Comparison of ENCODE assay signal across 13 mouse cellular contexts in the genomic region with DNA sequence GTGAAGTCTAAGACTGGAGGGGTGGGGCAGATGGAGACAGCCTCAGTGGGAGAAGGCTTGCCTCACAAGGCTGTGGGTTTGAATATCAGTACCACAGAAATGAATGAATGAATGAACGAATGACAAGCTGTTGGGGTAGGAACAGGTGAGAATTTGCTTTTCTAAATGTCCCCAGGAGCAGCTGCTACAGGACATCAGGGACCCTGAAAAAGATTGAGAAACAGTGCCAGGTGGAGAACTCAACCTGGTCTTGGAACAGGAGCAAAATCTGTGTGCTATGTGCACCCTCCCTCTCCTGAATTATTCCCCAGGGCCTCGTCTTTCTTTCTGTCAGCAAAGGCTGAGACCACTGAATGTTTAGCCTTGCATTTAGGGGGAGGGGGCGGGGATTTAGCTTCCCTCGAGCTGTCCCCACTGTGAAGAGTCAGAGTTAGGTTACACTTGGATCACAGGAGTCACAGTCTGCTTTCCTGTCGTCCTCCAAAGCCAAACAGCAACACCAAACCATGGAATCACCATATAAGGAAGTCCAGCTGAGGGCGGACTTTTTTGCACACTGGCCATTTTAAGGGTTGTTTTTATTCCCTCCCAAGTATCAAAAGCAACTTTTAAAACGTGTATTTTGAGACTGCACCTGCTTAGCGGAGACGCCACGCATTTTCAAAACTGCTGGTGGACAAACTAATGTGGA. TPM values are rescaled to one million over a fixed set of nuclear protein-coding genes. Genes with fewer than 3 reads are reported as not detected.
A peak's percentile ranks its signal among the peaks of the same experiment; 100 is the strongest.
DNase-seq lines count a peak whose midpoint lies in the region; ATAC-seq and TF ChIP-seq lines count a peak whose summit lies in the region.
"Had no signal": no experiment of that assay in that cellular context is flagged by ENCODE, and none has a peak within 500 bp of the region (broad histone marks: within the 10 kb centered on the region; RNA-seq: fewer than 3 reads in every experiment).

A gene (plus strand): TSS at position 641 of the 691 bp plus-strand sequence.

- DNase-seq in urinary bladder, adult 2 months (ENCODE audit: low spot score), result no peak
- DNase-seq in urinary bladder, postnatal 25 days (ENCODE audit: low spot score), result no peak
- no peak for DNase-seq in embryonic facial prominence, embryonic 14.5 days (ENCODE audit: low spot score)
- no peak for DNase-seq in adrenal gland, postnatal 14 days
- DNase-seq in gastrocnemius, adult 18-20 months (ENCODE audit: low spot score), result no peak
- DNase-seq: cerebellum, postnatal 25 days; gastrocnemius, postnatal 14 days; heart, postnatal 10 days; kidney, postnatal 25 days; liver, embryonic 13.5 days had no signal

- no peak within 1 kb of the TSS for H3K4me3 ChIP-seq in embryonic facial prominence, embryonic 14.5 days (ENCODE audit: low read depth, low read length)
- H3K4me3 ChIP-seq in limb, embryonic 13.5 days, result no peak within 1 kb of the TSS
- no peak within 1 kb of the TSS for H3K4me3 ChIP-seq in small intestine, adult 2 months (ENCODE audit: low read depth, low read length)

- H3K4me1 ChIP-seq in embryonic facial prominence, embryonic 14.5 days (ENCODE audit: control insufficient read depth, insufficient read depth, low read length), result peaks cover 15% of the 10 kb centered on the region
- peaks cover 42% of the 10 kb centered on the region for H3K4me1 ChIP-seq in limb, embryonic 13.5 days
- peaks cover 3% of the 10 kb centered on the region for H3K4me1 ChIP-seq in small intestine, adult 2 months (ENCODE audit: control insufficient read depth, insufficient read depth, insufficient read length, low read length)

- H3K4me2 ChIP-seq in embryonic facial prominence, embryonic 14.5 days (ENCODE audit: low read depth, low read length), result no peak within 1 kb of the TSS
- no peak within 1 kb of the TSS for H3K4me2 ChIP-seq in limb, embryonic 13.5 days (replicated peaks)

- no peak for TF ChIP-seq CTCF in small intestine, adult 2 months (IDR thresholded peaks at IDR 0.05; ENCODE audit: extremely low read depth, insufficient read length, insufficient replicate concordance, low read depth, low read length)

- peaks cover 31% of the 10 kb centered on the region for H3K27me3 ChIP-seq in embryonic facial prominence, embryonic 14.5 days (replicated peaks; ENCODE audit: control insufficient read depth, insufficient read depth, low read length)
- peaks cover 47% of the 10 kb centered on the region for H3K27me3 ChIP-seq in limb, embryonic 13.5 days
- peaks cover 22% of the 10 kb centered on the region for H3K27me3 ChIP-seq in small intestine, adult 2 months (ENCODE audit: control insufficient read depth, insufficient read depth, low read length)

- H3K9ac ChIP-seq in embryonic facial prominence, embryonic 14.5 days (ENCODE audit: low read depth, low read length), result no peak within 1 kb of the TSS
- H3K9ac ChIP-seq in limb, embryonic 13.5 days, result no peak within 1 kb of the TSS
- H3K9ac ChIP-seq: liver, embryonic 13.5 days had no signal

- no peaks in the 10 kb centered on the region for H3K9me3 ChIP-seq in embryonic facial prominence, embryonic 14.5 days (ENCODE audit: control insufficient read depth, low read length)
- no peaks in the 10 kb centered on the region for H3K9me3 ChIP-seq in limb, embryonic 13.5 days
- H3K9me3 ChIP-seq: liver, embryonic 13.5 days had no signal

- H3K27ac ChIP-seq in embryonic facial prominence, embryonic 14.5 days (replicated peaks; ENCODE audit: low read depth, low read length), result no peak within 1 kb of the TSS
- no peak within 1 kb of the TSS for H3K27ac ChIP-seq in limb, embryonic 13.5 days
- H3K27ac ChIP-seq in small intestine, adult 2 months (ENCODE audit: insufficient read depth, low read depth, low read length), result no peak within 1 kb of the TSS
- H3K27ac ChIP-seq: liver, embryonic 13.5 days had no signal

- 15% methylated on average over 10 of the region's 10 CpGs for WGBS in embryonic facial prominence, embryonic 14.5 days
- 22% methylated on average over 10 of the region's 10 CpGs for WGBS in limb, embryonic 13.5 days
- WGBS in small intestine, adult 2 months, result 28% methylated on average over 10 of the region's 10 CpGs

- ATAC-seq in embryonic facial prominence, embryonic 14.5 days (ENCODE audit: low read depth), result no peak; the same call in 1 of the 2 replicates
- peak; percentile 63; the same call in 1 of the 2 replicates for ATAC-seq in limb, embryonic 13.5 days (ENCODE audit: low FRiP score, low read depth)
- ATAC-seq in megakaryocyte-erythroid progenitor cell, adult 5-6 weeks (replicated peaks; ENCODE audit: low FRiP score, low TSS enrichment, poor library complexity, severe bottlenecking), result no peak

- H3K36me3 ChIP-seq in embryonic facial prominence, embryonic 14.5 days (ENCODE audit: control insufficient read depth, insufficient read depth, low read length), result no peaks in the 10 kb centered on the region
- H3K36me3 ChIP-seq in limb, embryonic 13.5 days, result no peaks in the 10 kb centered on the region
- H3K36me3 ChIP-seq in small intestine, adult 2 months (ENCODE audit: control insufficient read depth, insufficient read depth, low read length), result no peaks in the 10 kb centered on the region
- H3K36me3 ChIP-seq: liver, embryonic 13.5 days had no signal

- TF ChIP-seq POLR2A in small intestine, adult 2 months (IDR thresholded peaks at IDR 0.05; ENCODE audit: low read depth, low read length), result no peak

RNA-seq across cellular contexts. Expression of the gene that starts here (rescaled TPM):
- 13.0 and 13.5 TPM in 2 replicates for polyA plus RNA-seq in urinary bladder, adult 2 months (2012; rRNA removed)
- 33.7 and 52.0 TPM in 2 replicates for polyA plus RNA-seq in embryonic facial prominence, embryonic 14.5 days (2014; fragmentation: Nextera tagmentation; extraction: Ambion mirVana)
- polyA plus RNA-seq in limb, embryonic 13.5 days (2015; fragmentation: Nextera tagmentation; extraction: Ambion mirVana), result 5.5 and 7.1 TPM in 2 replicates
- polyA plus RNA-seq in small intestine, adult 2 months (2012; rRNA removed), result 11.1 and 12.1 TPM in 2 replicates
- 1.7 and 2.0 TPM in 2 replicates for total RNA-seq in adrenal gland, postnatal 14 days (2021)
- total RNA-seq in gastrocnemius, adult 18-20 months (2021), result under 1 TPM; 0.43 to 0.85 TPM
- total RNA-seq in megakaryocyte-erythroid progenitor cell, adult 5-6 weeks (2014; fragmentation: Nextera tagmentation), result 7.1 TPM in 1 of 2 replicates, not detected in the other
- 0.65 and 2.0 TPM in 2 replicates for total RNA-seq in megakaryocyte-erythroid progenitor cell, adult 5-6 weeks (2017)
